Mouse (Mus musculus) CH12.LX (cell line): ENCODE results near the gene Cenpl. TPM values are rescaled to one million over a fixed set of nuclear protein-coding genes. Genes with fewer than 3 reads are reported as not detected.

Experiments used
- DNase-seq: peaks from one replicate; pipeline ENCODE4 v3.0.0-alpha.2; 2013; ENCODE audit errors: extremely low read depth
- H3K27ac ChIP-seq: 2 replicates; pipeline ENCODE4 v1.5.1; 2012; ENCODE audit warnings: low read depth, mild to moderate bottlenecking, control low read depth, moderate library complexity; ENCODE audit not compliant: insufficient read depth
- H3K27me3 ChIP-seq: replicated peaks from 2 replicates; pipeline ENCODE3; 2012; ENCODE audit warnings: inconsistent platforms
- H3K36me3 ChIP-seq, 2 experiments: replicated peaks in 1 of 2; 2 replicates each; pipeline versions ENCODE3 to v1.6.1; 2012; ENCODE audit warnings: inconsistent platforms in 1 of 2, low read length in 1 of 2, mild to moderate bottlenecking in 1 of 2, mixed read lengths in 1 of 2, moderate library complexity in 1 of 2; ENCODE audit not compliant: control insufficient read depth in 1 of 2, insufficient read depth in 1 of 2
- H3K4me1 ChIP-seq, 2 experiments: 2 replicates each; pipeline ENCODE4 v1.6.1; 2012; ENCODE audit warnings: inconsistent platforms in 1 of 2, moderate library complexity in 1 of 2; ENCODE audit not compliant: insufficient read depth in 2 of 2, control insufficient read depth in 1 of 2
- H3K4me2 ChIP-seq: 2 replicates; pipeline ENCODE4 v1.6.1; 2012; ENCODE audit warnings: low read depth, mild to moderate bottlenecking, control low read depth; ENCODE audit not compliant: poor library complexity, insufficient read depth, severe bottlenecking
- H3K4me3 ChIP-seq, 3 experiments: fragments of 150-350 bp in 1 of 3; sonication (generic) in 1 of 3; replicated peaks in 1 of 3; 2 replicates each; pipeline versions ENCODE3 to v1.5.1; 2011 to 2012; ENCODE audit warnings: low read depth in 2 of 3, low read length in 2 of 3, mild to moderate bottlenecking in 2 of 3, moderate library complexity in 2 of 3, control low read depth in 1 of 3, improper control_type of control experiment in 1 of 3, inconsistent platforms in 1 of 3, mixed read lengths in 1 of 3; ENCODE audit not compliant: poor library complexity in 1 of 3
- H3K79me2 ChIP-seq: replicated peaks from 2 replicates; pipeline ENCODE4 v1.6.1; 2012; ENCODE audit warnings: mild to moderate bottlenecking, moderate library complexity; ENCODE audit not compliant: control insufficient read depth, poor library complexity, insufficient read depth, severe bottlenecking; ENCODE audit errors: extremely low read depth
- H3K9ac ChIP-seq: 2 replicates; pipeline ENCODE4 v1.6.1; 2012; ENCODE audit warnings: low read depth, mild to moderate bottlenecking, control low read depth, moderate library complexity; ENCODE audit not compliant: insufficient read depth
- H3K9me3 ChIP-seq: replicated peaks from 2 replicates; pipeline ENCODE3; 2012; ENCODE audit warnings: low read length, inconsistent platforms, mixed read lengths
- CHD2 ChIP-seq: IDR thresholded peaks from 2 replicates; pipeline ENCODE4 v1.6.1; 2011; ENCODE audit warnings: low read length, improper control_type of control experiment
- CTCF ChIP-seq, 2 experiments: IDR thresholded peaks in 1 of 2; conservative IDR thresholded peaks in 1 of 2; 2 replicates each; pipeline ENCODE4 v1.5.1; 2011 to 2012; ENCODE audit warnings: low read depth in 2 of 2, low read length in 2 of 2, improper control_type of control experiment in 1 of 2, inconsistent platforms in 1 of 2, mild to moderate bottlenecking in 1 of 2, moderate library complexity in 1 of 2
- ETS1 ChIP-seq: conservative IDR thresholded peaks from 2 replicates; pipeline ENCODE4 v1.6.1; 2012; ENCODE audit warnings: low read depth, mild to moderate bottlenecking, inconsistent platforms, low read length, improper control_type of control experiment, moderate library complexity
- GABPA ChIP-seq: IDR thresholded peaks from 2 replicates; pipeline ENCODE4 v1.6.1; 2012; ENCODE audit warnings: low read depth, low read length, improper control_type of control experiment, inconsistent platforms; ENCODE audit not compliant: insufficient replicate concordance
- IRF4 ChIP-seq: IDR thresholded peaks from 2 replicates; pipeline ENCODE4 v1.6.1; 2014; ENCODE audit warnings: low read depth, mild to moderate bottlenecking, inconsistent platforms, low read length, improper control_type of control experiment
- JUN ChIP-seq: IDR thresholded peaks from 2 replicates; pipeline ENCODE4 v1.6.1; 2011; ENCODE audit warnings: low read depth, mild to moderate bottlenecking, low read length, improper control_type of control experiment, moderate library complexity; ENCODE audit not compliant: insufficient read depth
- JUND ChIP-seq: conservative IDR thresholded peaks from 2 replicates; pipeline ENCODE4 v1.6.1; 2011; ENCODE audit warnings: low read depth, low read length, improper control_type of control experiment
- MAFK ChIP-seq: IDR thresholded peaks from 2 replicates; pipeline ENCODE4 v1.6.1; 2011; ENCODE audit warnings: low read length, improper control_type of control experiment; ENCODE audit not compliant: insufficient replicate concordance
- MAX ChIP-seq: IDR thresholded peaks from 2 replicates; pipeline ENCODE4 v1.6.1; 2011; ENCODE audit warnings: low read length, improper control_type of control experiment
- MAZ ChIP-seq: IDR thresholded peaks from 2 replicates; pipeline ENCODE4 v1.6.1; 2012; ENCODE audit warnings: low read depth, mild to moderate bottlenecking, inconsistent platforms, low read length, improper control_type of control experiment, moderate library complexity
- MXI1 ChIP-seq: IDR thresholded peaks from 2 replicates; pipeline ENCODE4 v1.6.1; 2011; ENCODE audit warnings: mild to moderate bottlenecking, low read depth, low read length, improper control_type of control experiment
- MYC ChIP-seq: IDR thresholded peaks from 2 replicates; pipeline ENCODE4 v1.6.1; 2011; ENCODE audit warnings: low read depth, mild to moderate bottlenecking, improper control_type of control experiment, low read length
- NELFE ChIP-seq: IDR thresholded peaks from 2 replicates; pipeline ENCODE4 v1.6.1; 2011; ENCODE audit warnings: low read depth, low read length, improper control_type of control experiment
- NRF1 ChIP-seq: IDR thresholded peaks from 2 replicates; pipeline ENCODE4 v1.6.1; 2014; ENCODE audit warnings: low read depth, mild to moderate bottlenecking, inconsistent platforms, low read length, improper control_type of control experiment, moderate library complexity
- RAD21 ChIP-seq: IDR thresholded peaks from 2 replicates; pipeline ENCODE4 v1.6.1; 2011; ENCODE audit warnings: low read depth, mild to moderate bottlenecking, low read length, improper control_type of control experiment, moderate library complexity
- SIN3A ChIP-seq: IDR thresholded peaks from 2 replicates; pipeline ENCODE4 v1.6.1; 2012; ENCODE audit warnings: low read length, improper control_type of control experiment, inconsistent platforms
- SMC3 ChIP-seq: IDR thresholded peaks from 2 replicates; pipeline ENCODE4 v1.6.1; 2011; ENCODE audit warnings: low read depth, low read length, improper control_type of control experiment
- TCF12 ChIP-seq: IDR thresholded peaks from 2 replicates; pipeline ENCODE4 v1.6.1; 2014; ENCODE audit warnings: low read depth, mild to moderate bottlenecking, inconsistent platforms, low read length, improper control_type of control experiment
- USF1 ChIP-seq: IDR thresholded peaks from 2 replicates; pipeline ENCODE4 v1.6.1; 2014; ENCODE audit warnings: low read depth, mild to moderate bottlenecking, inconsistent platforms, low read length, improper control_type of control experiment
- ZC3H11A ChIP-seq: IDR thresholded peaks from 2 replicates; pipeline ENCODE4 v1.6.1; 2012; ENCODE audit warnings: low read depth, mild to moderate bottlenecking, inconsistent platforms, low read length, improper control_type of control experiment
- ZKSCAN1 ChIP-seq: IDR thresholded peaks from 2 replicates; pipeline ENCODE4 v1.6.1; 2012; ENCODE audit warnings: low read depth, inconsistent platforms, low read length, improper control_type of control experiment, borderline replicate concordance
- ZMIZ1 ChIP-seq: IDR thresholded peaks from 2 replicates; pipeline ENCODE4 v1.6.1; 2012; ENCODE audit warnings: low read depth, mild to moderate bottlenecking, inconsistent platforms, low read length, improper control_type of control experiment
- dilution Hi-C: fragments of 300-500 bp; cut with MboI; formaldehyde crosslinking; loops from 2 replicates; pipeline ENCODE4 v1.14.3; 2020; ENCODE audit warnings: low sequenced_read_pairs; ENCODE audit not compliant: extremely low pct_unique_long_range_greater_than_20kb, extremely low pct_ligation_motif_present
- in situ Hi-C: fragments of 300-500 bp; cut with MboI; formaldehyde crosslinking; loops from 3 replicates; pipeline ENCODE4 v1.14.3; 2019; ENCODE audit warnings: low sequenced_read_pairs, low pct_ligation_motif_present, low pct_unique_long_range_greater_than_20kb, mixed read lengths
- polyA plus RNA-seq: library from polyadenylated mRNA; unstranded; fragments of >175 nt; gene quantifications from 2 replicates; pipeline ENCODE4 v1.2.1, GENCODE M21; 2012; ENCODE audit warnings: low read depth; ENCODE audit not compliant: insufficient read length
- total RNA-seq, 2 experiments: library from RNA; depleted of rRNA; stranded (reverse); fragments of 300-350 nt in 1 of 2; fragments of >200 nt in 1 of 2; gene quantifications; 2 replicates each; pipeline ENCODE4 v1.2.3; 2012 to 2014

Cenpl gene
- total and polyA plus RNA-seq, 3 experiments = 4.6 to 13.1 (median 11.5) TPM

DNA sequence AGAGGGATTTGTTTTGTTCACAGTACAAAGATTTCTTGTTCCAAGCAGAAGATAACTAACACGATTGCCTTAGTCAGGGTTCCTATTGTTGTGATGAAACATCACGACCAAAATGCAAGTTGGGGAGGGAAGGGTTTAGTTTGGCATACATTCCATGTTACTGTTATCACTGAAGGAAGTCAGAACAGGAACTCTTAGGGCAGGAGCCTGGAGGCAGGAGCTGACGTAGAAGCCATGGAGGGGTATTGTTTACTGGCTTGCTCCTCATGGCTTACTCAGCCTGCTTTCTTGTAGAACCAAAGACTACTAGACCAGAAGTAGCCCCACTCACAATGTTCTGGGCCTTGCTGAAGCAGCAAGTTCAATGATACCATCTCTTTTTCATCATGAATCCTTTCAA is 23.5 kb upstream of the Cenpl start:
- TF ChIP-seq MXI1 (no peak), NELFE (no peak), ZMIZ1 (no peak), RAD21 (no peak), MYC (no peak), ETS1 (no peak), JUND (no peak)

DNA sequence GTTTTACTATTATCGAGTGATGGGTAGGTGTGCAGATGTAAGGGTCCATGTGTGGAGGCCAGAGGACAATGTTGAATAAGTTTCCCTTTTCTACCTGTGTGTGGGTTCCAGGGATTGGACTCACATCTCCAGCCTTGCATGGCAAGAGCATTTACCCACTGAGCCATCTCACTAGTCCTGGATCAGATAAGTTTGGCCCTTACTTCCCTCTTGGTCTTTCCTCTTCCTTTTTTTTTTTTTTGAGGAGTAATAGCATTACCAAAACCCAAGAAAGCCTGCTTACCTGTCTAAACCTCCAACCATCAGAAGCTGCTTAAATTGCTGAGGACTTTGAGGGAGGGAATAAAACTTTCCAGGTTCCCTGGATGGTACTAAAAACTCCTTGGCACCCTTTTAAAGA is 13.3 kb upstream of the Cenpl start:
- Histone ChIP-seq H3K4me3 (no peak overlapping the region), H3K9ac (no peak overlapping the region), H3K27me3 (no peaks in the 10 kb centered on the region), H3K27ac (no peak overlapping the region), H3K4me2 (no peak overlapping the region), H3K9me3 (no peaks in the 10 kb centered on the region), H3K79me2 (no peaks in the 10 kb centered on the region), H3K36me3 (peaks cover 51 to 82% of the 10 kb centered on the region in 2 experiments), H3K4me1 (no peaks in the 10 kb centered on the region)
- no peak for DNase-seq
- dilution Hi-C loops = no loop called here
- no peak for TF ChIP-seq GABPA
- in situ Hi-C loops = loop anchor here (25.0 kb wide), 1 partner anchor 680 kb away; no protein-coding TSS in a partner anchor

More for the DNA sequence above, 23.5 kb upstream of the Cenpl start:
- no peak overlapping the region for H3K4me2 ChIP-seq
- peaks cover 48 to 86% of the 10 kb centered on the region in 2 experiments for H3K36me3 ChIP-seq
- no peaks in the 10 kb centered on the region for H3K27me3 ChIP-seq
- H3K4me3 ChIP-seq = no peak overlapping the region
- H3K9ac ChIP-seq = no peak overlapping the region
- in situ Hi-C loops = no loop called here
- H3K79me2 ChIP-seq = no peaks in the 10 kb centered on the region
- no peaks in the 10 kb centered on the region for H3K4me1 ChIP-seq
- dilution Hi-C loops = no loop called here
- DNase-seq = no peak
- H3K9me3 ChIP-seq = no peaks in the 10 kb centered on the region
- H3K27ac ChIP-seq = no peak overlapping the region

DNA sequence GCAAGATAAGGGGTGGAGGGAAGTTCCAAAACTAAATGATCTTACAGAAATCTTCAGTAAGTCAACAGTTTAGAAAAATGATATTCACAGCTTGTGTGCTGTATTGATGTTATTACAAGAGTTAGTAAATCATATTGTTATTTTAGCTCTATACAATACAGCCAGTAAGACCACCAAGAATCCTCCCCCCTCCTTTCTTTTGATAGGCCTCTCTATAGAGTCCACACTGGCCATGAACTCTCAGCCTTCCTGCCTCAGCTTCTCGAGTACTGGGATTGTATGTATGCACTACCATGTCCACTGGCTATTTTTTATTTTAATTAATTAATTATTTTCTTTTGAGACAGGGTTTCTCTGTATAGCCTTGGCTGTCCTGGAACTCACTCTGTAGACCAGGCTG is 7.2 kb upstream of the Cenpl start:
- Histone ChIP-seq H3K27me3 (no peaks in the 10 kb centered on the region), H3K9ac (no peak overlapping the region), H3K79me2 (no peaks in the 10 kb centered on the region), H3K9me3 (no peaks in the 10 kb centered on the region), H3K36me3 (peaks cover 33 to 77% of the 10 kb centered on the region in 2 experiments), H3K4me1 (no peaks in the 10 kb centered on the region), H3K4me2 (no peak overlapping the region), H3K27ac (no peak overlapping the region), H3K4me3 (no peak overlapping the region)
- in situ Hi-C loops (loop anchor here (25.0 kb wide), 1 partner anchor 674 kb away; no protein-coding TSS in a partner anchor), dilution Hi-C loops (no loop called here)
- TF ChIP-seq MAZ = no peak
- no peak for TF ChIP-seq MAX
- no peak for TF ChIP-seq USF1
- TF ChIP-seq ZC3H11A = no peak
- no peak for TF ChIP-seq NRF1
- no peak for TF ChIP-seq ZMIZ1
- no peak for TF ChIP-seq MYC
- TF ChIP-seq SMC3 = no peak
- no peak for TF ChIP-seq IRF4
- no peak for TF ChIP-seq SIN3A
- no peak for TF ChIP-seq NELFE
- no peak for TF ChIP-seq ZKSCAN1
- no peak for TF ChIP-seq TCF12
- no peak for TF ChIP-seq JUN
- TF ChIP-seq CHD2 = no peak
- no peak for TF ChIP-seq MAFK
- TF ChIP-seq CTCF (conservative IDR thresholded peaks at IDR 0.05 in 1 of 2, IDR thresholded peaks at IDR 0.05 in 1 of 2; ENCODE audit: low read depth in 2 of 2, low read length in 2 of 2) = no peak
- no peak for DNase-seq
